Mouse (Mus musculus) hindbrain, embryonic 11.5 days (tissue): ENCODE results near the gene Uggt1. TPM values are rescaled to one million over a fixed set of nuclear protein-coding genes. Genes with fewer than 3 reads are reported as not detected.
A peak's percentile ranks its signal among the peaks of the same experiment; 100 is the strongest.

ENCODE experiments used
- ATAC-seq: fragments of 200-750 bp; cut with Nextera tagmentation; 2 replicates; pipeline ENCODE4 v1.8.0; 2017; ENCODE audit warnings: mild to moderate bottlenecking, moderate TSS enrichment, moderate library complexity; ENCODE audit not compliant: low FRiP score
- DNase-seq: peaks from one replicate; pipeline ENCODE4 v3.0.0-alpha.2; 2015; ENCODE audit warnings: low spot score
- H3K27ac ChIP-seq: fragments of 300-500 bp; sonication (generic); 2 replicates; pipeline ENCODE4 v1.5.1; 2014; ENCODE audit warnings: mild to moderate bottlenecking, low read depth, low read length
- H3K27me3 ChIP-seq: fragments of 300-500 bp; sonication (generic); 2 replicates; pipeline ENCODE4 v1.6.1; 2014; ENCODE audit warnings: mild to moderate bottlenecking, low read length, moderate library complexity, mixed read lengths; ENCODE audit not compliant: control insufficient read depth, insufficient read depth
- H3K36me3 ChIP-seq: fragments of 300-500 bp; sonication (generic); 2 replicates; pipeline ENCODE4 v1.6.1; 2014; ENCODE audit warnings: mild to moderate bottlenecking, low read length, moderate library complexity, mixed read lengths; ENCODE audit not compliant: control insufficient read depth, insufficient read depth
- H3K4me1 ChIP-seq: fragments of 300-500 bp; sonication (generic); replicated peaks from 2 replicates; pipeline ENCODE4 v1.6.1; 2014; ENCODE audit warnings: low read length, mixed read lengths; ENCODE audit not compliant: control insufficient read depth, insufficient read depth
- H3K4me2 ChIP-seq: fragments of 300-500 bp; sonication (generic); replicated peaks from 2 replicates; pipeline ENCODE4 v1.6.1; 2014; ENCODE audit warnings: mild to moderate bottlenecking, low read depth, low read length
- H3K4me3 ChIP-seq: fragments of 300-500 bp; sonication (generic); 2 replicates; pipeline ENCODE4 v1.5.1; 2014; ENCODE audit warnings: low read depth, low read length
- H3K9ac ChIP-seq: fragments of 300-500 bp; sonication (generic); 2 replicates; pipeline ENCODE4 v1.6.1; 2014; ENCODE audit warnings: low read depth, low read length
- H3K9me3 ChIP-seq: fragments of 300-500 bp; sonication (generic); 2 replicates; pipeline ENCODE4 v1.6.1; 2016; ENCODE audit warnings: low read length; ENCODE audit not compliant: control insufficient read depth
- WGBS: fragments of 180-500 bp; shearing (Covaris S2); extraction: QIAGEN DNeasy Blood & Tissue Kit; methylation state at CpG from one replicate; pipeline ENCODE4 v1.1.7; 2014; 5-methylcytosine and 5-hydroxymethylcytosine counted together
- polyA plus RNA-seq: library from polyadenylated mRNA; unstranded; fragments of >200 nt; fragmentation: Nextera tagmentation; extraction: Ambion mirVana; gene quantifications from 2 replicates; pipeline ENCODE4 v1.2.1, GENCODE M21; 2014

Gene Uggt1
- polyA plus RNA-seq, 1 experiment from 2014 or later = 97.6 TPM

GRCm38 (mm10) chr1:36261708-36262504, 17.4 kb upstream of the Uggt1 start:
- H3K4me3 ChIP-seq = no peak overlapping the region
- no peak for DNase-seq
- WGBS = 88% methylated on average over 19 of the region's 19 CpGs

DNA sequence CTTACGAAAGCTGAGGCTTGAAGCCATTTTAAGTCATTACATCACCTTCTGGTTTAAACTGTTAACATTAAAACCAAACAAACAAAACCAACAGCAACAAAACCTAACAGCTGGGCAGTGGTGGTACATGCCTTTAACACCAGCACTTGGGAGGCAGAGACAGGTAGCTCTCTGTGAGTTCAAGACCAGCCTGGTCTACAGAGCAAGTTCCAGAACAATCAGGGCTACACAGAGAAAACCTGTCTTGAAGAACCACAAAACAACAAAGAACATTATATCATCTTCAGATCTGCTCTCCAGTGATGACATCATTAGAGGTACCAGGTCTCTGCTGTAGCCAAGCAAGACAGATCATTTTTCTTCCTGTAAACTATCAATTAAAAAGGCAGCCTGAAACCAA, 15.9 kb upstream of the Uggt1 start:
- no peaks in the 10 kb centered on the region for H3K9me3 ChIP-seq
- H3K27me3 ChIP-seq = no peaks in the 10 kb centered on the region
- WGBS = 100% methylated on average over 1 of the region's 1 CpGs
- H3K27ac ChIP-seq = no peak overlapping the region
- no peak overlapping the region for H3K9ac ChIP-seq
- H3K4me3 ChIP-seq = no peak overlapping the region
- DNase-seq (no peak), ATAC-seq (no peak)
- no peaks in the 10 kb centered on the region for H3K36me3 ChIP-seq
- H3K4me1 ChIP-seq = no peaks in the 10 kb centered on the region
- H3K4me2 ChIP-seq = no peak overlapping the region

More at GRCm38 (mm10) chr1:36261708-36262504, 17.4 kb upstream of the Uggt1 start:
- no peak overlapping the region for H3K4me2 ChIP-seq
- no peaks in the 10 kb centered on the region for H3K4me1 ChIP-seq
- ATAC-seq = no peak
- no peak overlapping the region for H3K27ac ChIP-seq
- no peaks in the 10 kb centered on the region for H3K9me3 ChIP-seq
- H3K27me3 ChIP-seq = no peaks in the 10 kb centered on the region
- no peak overlapping the region for H3K9ac ChIP-seq
- no peaks in the 10 kb centered on the region for H3K36me3 ChIP-seq

GRCm38 (mm10) chr1:36259281-36259680, 14.8 kb upstream of the Uggt1 start:
- no peak overlapping the region for H3K4me3 ChIP-seq
- H3K27me3 ChIP-seq = peaks cover 3% of the 10 kb centered on the region; the same call in 1 of the 2 replicates
- no peaks in the 10 kb centered on the region for H3K36me3 ChIP-seq
- WGBS = 91% methylated on average over 2 of the region's 2 CpGs
- no peak for DNase-seq
- no peak overlapping the region for H3K4me2 ChIP-seq
- H3K4me1 ChIP-seq = no peaks in the 10 kb centered on the region
- no peak overlapping the region for H3K9ac ChIP-seq
- no peak for ATAC-seq
- no peak overlapping the region for H3K27ac ChIP-seq
- H3K9me3 ChIP-seq = no peaks in the 10 kb centered on the region

DNA sequence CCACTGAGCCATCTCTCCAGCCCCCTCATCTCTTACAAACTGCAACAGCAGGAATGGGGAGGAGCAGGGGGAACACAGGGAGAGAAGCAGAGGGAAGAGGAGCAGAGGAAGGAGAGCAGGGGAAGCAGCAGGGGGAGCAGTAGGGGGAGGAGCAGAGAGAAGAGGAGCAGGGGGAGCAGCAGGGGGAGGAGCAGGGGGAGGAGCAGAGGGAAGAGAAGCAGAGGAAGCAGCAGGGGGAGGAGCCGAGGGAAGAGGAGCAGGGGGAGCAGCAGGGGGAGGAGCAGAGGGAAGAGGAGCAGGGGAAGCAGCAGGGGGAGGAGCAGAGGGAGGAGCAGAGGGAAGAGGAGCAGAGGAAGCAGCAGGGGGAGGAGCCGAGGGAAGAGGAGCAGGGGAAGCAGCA, 14.1 kb upstream of the Uggt1 start:
- DNase-seq (no peak), ATAC-seq (no peak)
- peaks cover 3% of the 10 kb centered on the region; the same call in 1 of the 2 replicates for H3K27me3 ChIP-seq
- 69% methylated on average over 2 of the region's 2 CpGs for WGBS
- H3K4me2 ChIP-seq = no peak overlapping the region
- H3K9ac ChIP-seq = no peak overlapping the region
- no peak overlapping the region for H3K27ac ChIP-seq
- no peaks in the 10 kb centered on the region for H3K4me1 ChIP-seq
- no peaks in the 10 kb centered on the region for H3K9me3 ChIP-seq
- H3K4me3 ChIP-seq = no peak overlapping the region
- no peaks in the 10 kb centered on the region for H3K36me3 ChIP-seq

- Histone ChIP-seq H3K4me3 (no peak overlapping the region), H3K4me2 (no peak overlapping the region), H3K9ac (no peak overlapping the region), H3K27ac (no peak overlapping the region), H3K9me3 (no peaks in the 10 kb centered on the region), H3K4me1 (no peaks in the 10 kb centered on the region), H3K27me3 (peaks cover 3% of the 10 kb centered on the region; the same call in 1 of the 2 replicates), H3K36me3 (no peaks in the 10 kb centered on the region)
- ATAC-seq = no peak
- DNase-seq = no peak
- whole genome bisulfite sequencing = 92% methylated on average over 8 of the region's 8 CpGs
These were observed 12.8 kb upstream of the Uggt1 start for GRCm38 (mm10) chr1:36257276-36257675.

DNA sequence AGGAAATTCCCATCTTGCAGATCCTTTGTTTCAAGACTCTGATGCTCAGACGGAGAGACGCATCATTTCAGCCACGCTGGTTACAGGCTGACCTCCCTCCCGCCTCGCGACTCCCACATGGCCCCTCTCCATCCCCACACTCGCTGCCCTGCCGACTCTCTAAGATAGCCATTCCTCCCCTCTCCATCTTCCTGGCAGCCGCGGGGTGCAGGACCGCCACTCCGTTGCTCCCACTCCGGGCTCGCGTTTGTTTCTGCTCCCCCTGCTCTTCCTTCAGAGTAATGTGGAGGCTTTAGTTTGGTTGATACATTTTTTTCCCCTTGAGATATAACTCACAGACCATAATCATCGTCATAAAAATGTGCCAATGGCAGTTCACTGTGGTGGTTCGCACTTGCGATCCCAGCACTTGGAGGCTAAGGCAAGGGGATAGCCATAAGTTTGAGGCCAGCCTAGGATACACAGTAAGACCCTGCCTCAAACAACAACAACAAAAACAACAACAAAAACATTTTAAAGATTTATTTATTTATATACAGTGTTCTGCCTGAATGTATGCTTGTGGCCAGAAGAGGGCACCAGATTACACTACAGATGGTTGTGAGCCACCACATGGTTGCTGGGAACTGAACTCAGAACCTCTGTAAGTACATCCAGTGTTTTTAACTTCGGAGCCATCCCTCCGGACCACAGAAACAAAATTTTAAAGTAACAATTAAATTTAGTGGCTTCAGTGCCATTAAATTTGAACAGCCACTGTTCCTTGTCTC, 11.5 kb upstream of the Uggt1 start:
- Histone ChIP-seq H3K27me3 (peaks cover 3% of the 10 kb centered on the region; the same call in 1 of the 2 replicates), H3K4me3 (no peak overlapping the region), H3K27ac (no peak overlapping the region), H3K9ac (0 out of 2 replicates have a peak overlapping the region, but pooled peaks have one; percentile 19), H3K36me3 (no peaks in the 10 kb centered on the region), H3K9me3 (no peaks in the 10 kb centered on the region), H3K4me2 (no peak overlapping the region; the same call in 1 of the 2 replicates), H3K4me1 (0 out of 2 replicates have a peak, but pooled peaks cover 2% of the 10 kb centered on the region)
- ATAC-seq = no peak
- DNase-seq = no peak
- WGBS = 24% methylated on average over 20 of the region's 20 CpGs

GRCm38 (mm10) chr1:36254635-36255360, 10.3 kb upstream of the Uggt1 start:
- Histone ChIP-seq H3K4me3 (peak overlapping the region; percentile 14), H3K27ac (no peak overlapping the region), H3K36me3 (no peaks in the 10 kb centered on the region), H3K9me3 (no peaks in the 10 kb centered on the region), H3K9ac (peak overlapping the region; percentile 16; the same call in 1 of the 2 replicates), H3K27me3 (peaks cover 3% of the 10 kb centered on the region; the same call in 1 of the 2 replicates), H3K4me2 (peak overlapping the region; percentile 35), H3K4me1 (0 out of 2 replicates have a peak, but pooled peaks cover 2% of the 10 kb centered on the region)
- WGBS = 9% methylated on average over 25 of the region's 25 CpGs
- ATAC-seq (no peak), DNase-seq (peak; percentile 77)

- H3K9ac ChIP-seq = no peak overlapping the region
- no peaks in the 10 kb centered on the region for H3K36me3 ChIP-seq
- H3K4me1 ChIP-seq = 0 out of 2 replicates have a peak, but pooled peaks cover 2% of the 10 kb centered on the region
- H3K4me2 ChIP-seq = no peak overlapping the region
- H3K9me3 ChIP-seq = no peaks in the 10 kb centered on the region
- DNase-seq (peak; percentile 85), ATAC-seq (peak; percentile 61)
- no peak overlapping the region for H3K27ac ChIP-seq
- H3K4me3 ChIP-seq = no peak overlapping the region
- 12% methylated on average over 6 of the region's 6 CpGs for WGBS
- H3K27me3 ChIP-seq = peaks cover 3% of the 10 kb centered on the region; the same call in 1 of the 2 replicates
These were observed 8.3 kb upstream of the Uggt1 start for GRCm38 (mm10) chr1:36252791-36253190.
